Mouse (Mus musculus) liver, adult 10 weeks (tissue): Measurements from ENCODE around the gene Gsta2. TPM values are rescaled to one million over a fixed set of nuclear protein-coding genes. Genes with fewer than 3 reads are reported as not detected.

Experiments
- polyA plus RNA-seq: library from polyadenylated mRNA; stranded (reverse); fragments of 350-450 nt; fragmentation: Illumina TruSeq; extraction: RNeasy Lipid Tissue Mini Kit (QIAGEN cat#74804); gene quantifications from one replicate; pipeline ENCODE4 v1.2.3, GENCODE M21; 2014; ENCODE audit warnings: low read depth, low replicate concordance

The Gsta2 gene
- polyA plus RNA-seq, result 236 TPM

GRCm38 (mm10) chr9:78355611-78356010 lies at the start of gene Gsta2:
Gene Gsta2 (minus strand): TSS chr9:78355788.

GRCm38 (mm10) chr9:78395630-78396351 lies 40.2 kb upstream of the Gsta2 start, which contains the start of gene Ddx43:
Gene Ddx43 (plus strand): TSS chr9:78395777.

GRCm38 (mm10) chr9:78378113-78378785 lies 22.7 kb upstream of the Gsta2 start, which contains the start of gene Ooep:
Gene Ooep (minus strand): TSS chr9:78378725.

GRCm38 (mm10) chr9:78367959-78368358 lies 12.4 kb upstream of the Gsta2 start, which contains the start of gene Dppa5a:
Gene Dppa5a (minus strand): TSS chr9:78368177.

GRCm38 (mm10) chr9:78327289-78327688 lies 28.3 kb downstream of the Gsta2 start, which contains the start of gene Omt2b:
Gene Omt2b (plus strand): TSS chr9:78327589.

GRCm38 (mm10) chr9:78314696-78315095 lies 40.9 kb downstream of the Gsta2 start, which contains the start of gene Omt2a:
Gene Omt2a (minus strand): TSS chr9:78314796.

GRCm38 (mm10) chr9:78289723-78290122 lies 65.9 kb downstream of the Gsta2 start, which contains the start of gene Gm10639:
Gene Gm10639 (plus strand): TSS chr9:78289923.

Other genes with a start within 250 kb of the Gsta2 start
- 51.9 TPM for gene Fbxo9, start 246.7 kb downstream of the Gsta2 start, polyA plus RNA-seq
- 20.8 TPM for gene Ick, start 246.6 kb downstream of the Gsta2 start, polyA plus RNA-seq
- gene Gsta4, start 173.0 kb downstream of the Gsta2 start, polyA plus RNA-seq, result 80.6 TPM
- 12.1 TPM for gene Gsta1, start 125.1 kb downstream of the Gsta2 start, polyA plus RNA-seq
- 1.8 TPM for gene Gm3776, start 98.7 kb downstream of the Gsta2 start, polyA plus RNA-seq
- 0.85 TPM for gene Gm10639, start 65.9 kb downstream of the Gsta2 start, polyA plus RNA-seq
- gene Omt2a, start 41.0 kb downstream of the Gsta2 start, polyA plus RNA-seq, result not detected
- not detected for gene Omt2b, start 28.2 kb downstream of the Gsta2 start, polyA plus RNA-seq
- gene Dppa5a, start 12.4 kb upstream of the Gsta2 start, polyA plus RNA-seq, result not detected
- not detected for gene Ooep, start 22.9 kb upstream of the Gsta2 start, polyA plus RNA-seq
- gene Ddx43, start 40.0 kb upstream of the Gsta2 start, polyA plus RNA-seq, result not detected
- 0.45 TPM for gene Cgas, start 87.4 kb upstream of the Gsta2 start, polyA plus RNA-seq
- 15.4 TPM for gene Mto1, start 92.4 kb upstream of the Gsta2 start, polyA plus RNA-seq
- gene Gm17324, start 93.0 kb upstream of the Gsta2 start, polyA plus RNA-seq, result not detected
- gene Eef1a1, start 133.4 kb upstream of the Gsta2 start, polyA plus RNA-seq, result 3,578 TPM
- gene Slc17a5, start 232.3 kb upstream of the Gsta2 start, polyA plus RNA-seq, result 20.1 TPM